Mouse (Mus musculus): ENCODE measurements at regions not wholly inside any gene's neighbourhood (a gene's known extent, or its start where the extent isn't known, plus 50 kb on each side); places are given as distances from the start of the nearest gene placed in this dataset.

DNA sequence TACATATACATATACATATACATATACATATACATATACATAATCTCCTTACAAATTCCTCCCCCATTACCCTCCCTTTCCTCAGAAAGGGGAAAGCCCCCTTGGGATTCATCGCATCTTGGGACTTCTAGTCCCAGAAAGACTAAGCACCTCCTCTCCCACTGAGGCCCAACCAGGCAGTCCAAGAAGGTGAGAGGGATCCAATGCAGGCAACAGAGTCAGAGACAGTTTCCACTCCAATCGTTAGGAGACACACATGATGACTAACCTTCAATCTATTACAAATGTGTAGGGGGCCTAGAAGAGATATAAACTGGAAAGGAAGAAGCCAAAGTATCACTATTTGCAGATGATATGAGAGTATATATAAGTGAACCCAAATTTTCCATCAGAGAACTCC, 323.3 kb downstream of the Mat2b start:
- TF ChIP-seq TAL1 (conservative IDR thresholded peaks at IDR 0.05; ENCODE audit: low read depth, low read length) (no peak), CTCF (IDR thresholded peaks at IDR 0.05; ENCODE audit: low read depth, low read length) (no peak), GATA2 (IDR thresholded peaks at IDR 0.05; ENCODE audit: borderline replicate concordance, low read depth, low read length) (no peak)
